Mouse (Mus musculus) adrenal gland, adult 18-20 months (tissue): ENCODE results near the gene Bst2. TPM values are rescaled to one million over a fixed set of nuclear protein-coding genes. Genes with fewer than 3 reads are reported as not detected.
A peak's percentile ranks its signal among the peaks of the same experiment; 100 is the strongest.
"Not testable (repeated sequence)": the region's sequence is repeated elsewhere in the genome, so short reads cannot be mapped to it uniquely, and the experiment has no call there.

ENCODE experiments used
- DNase-seq, 2 experiments: peaks; one replicate each; pipeline ENCODE4 v3.0.0; 2021 to 2022; ENCODE audit warnings: low spot score in 2 of 2
- total RNA-seq, 2 experiments: library from RNA; stranded (reverse); gene quantifications; 1 replicate in 1 of 2; 2 replicates in 1 of 2; pipeline ENCODE4 v1.2.3; 2021

The Bst2 gene
- total RNA-seq, 2 experiments from 2014 or later = 64.5 to 77.9 TPM

GRCm38 (mm10) chr8:71560765-71561164, 23.5 kb upstream of the Bst2 start:
- no peak for DNase-seq

GRCm38 (mm10) chr8:71560071-71560470, 22.8 kb upstream of the Bst2 start:
- no peak for DNase-seq

- DNase-seq = peak; percentile 70 to 77
Measured at GRCm38 (mm10) chr8:71558958-71559690, 21.9 kb upstream of the Bst2 start.

- peak in 1 of 2 experiments; percentile 22 for DNase-seq
Measured at GRCm38 (mm10) chr8:71558071-71558957, 21.1 kb upstream of the Bst2 start, which contains the start of gene Tmem221. Tmem221 (minus strand) TSS chr8:71558871.

- DNase-seq = no peak
Measured at GRCm38 (mm10) chr8:71554644-71555043, 17.4 kb upstream of the Bst2 start.

- DNase-seq = no peak
Measured at GRCm38 (mm10) chr8:71554001-71554400, 16.7 kb upstream of the Bst2 start.

GRCm38 (mm10) chr8:71552770-71553169, 15.5 kb upstream of the Bst2 start:
- DNase-seq = no peak

GRCm38 (mm10) chr8:71550754-71551153, 13.5 kb upstream of the Bst2 start:
- DNase-seq = no peak

- no peak for DNase-seq
Measured at GRCm38 (mm10) chr8:71547590-71547989, 10.3 kb upstream of the Bst2 start.

GRCm38 (mm10) chr8:71545053-71545452, 7.8 kb upstream of the Bst2 start:
- DNase-seq = no peak

GRCm38 (mm10) chr8:71543755-71544154, 6.5 kb upstream of the Bst2 start:
- no peak for DNase-seq

- DNase-seq = peak; percentile 85 to 87
Measured at GRCm38 (mm10) chr8:71542632-71543343, 5.5 kb upstream of the Bst2 start, which contains the start of gene Mvb12a. Mvb12a (plus strand) TSS chr8:71542922.

GRCm38 (mm10) chr8:71535663-71536062, 1.6 kb downstream of the Bst2 start:
- no peak for DNase-seq

- DNase-seq = no peak
Measured at GRCm38 (mm10) chr8:71534263-71534810, 2.9 kb downstream of the Bst2 start.

GRCm38 (mm10) chr8:71530735-71531467, 6.4 kb downstream of the Bst2 start:
- DNase-seq = not testable (repeated sequence)

- no peak for DNase-seq
Measured at GRCm38 (mm10) chr8:71528362-71529073, 8.7 kb downstream of the Bst2 start.

- DNase-seq = no peak
Measured at GRCm38 (mm10) chr8:71527162-71527870, 9.9 kb downstream of the Bst2 start.

- no peak for DNase-seq
Measured at GRCm38 (mm10) chr8:71526272-71526671, 11.0 kb downstream of the Bst2 start.
